Mouse (Mus musculus) limb, embryonic 14.5 days (tissue): ENCODE data around the gene Pomt2. TPM values are rescaled to one million over a fixed set of nuclear protein-coding genes. Genes with fewer than 3 reads are reported as not detected.

ENCODE experiments used
- ATAC-seq: fragments of 200-750 bp; cut with Nextera tagmentation; 2 replicates; pipeline ENCODE4 v1.8.0; 2017; ENCODE audit warnings: low read depth, moderate number of reproducible peaks, moderate TSS enrichment; ENCODE audit not compliant: low FRiP score
- DNase-seq: peaks from one replicate; pipeline ENCODE4 v3.0.0-alpha.2; 2015; ENCODE audit warnings: low spot score
- H3K27ac ChIP-seq: fragments of 300-500 bp; sonication (generic); replicated peaks from 2 replicates; pipeline ENCODE4 v1.5.1; 2014; ENCODE audit warnings: low read depth, mild to moderate bottlenecking, low read length, moderate library complexity, mixed read lengths
- H3K27me3 ChIP-seq: fragments of 300-500 bp; sonication (generic); 2 replicates; pipeline ENCODE4 v1.6.1; 2014; ENCODE audit warnings: low read length, mixed read lengths; ENCODE audit not compliant: control insufficient read depth, insufficient read depth
- H3K36me3 ChIP-seq: fragments of 300-500 bp; sonication (generic); 2 replicates; pipeline ENCODE4 v1.6.1; 2014; ENCODE audit warnings: mild to moderate bottlenecking, low read length, moderate library complexity, mixed read lengths; ENCODE audit not compliant: control insufficient read depth, insufficient read depth
- H3K4me1 ChIP-seq: fragments of 300-500 bp; sonication (generic); 2 replicates; pipeline ENCODE4 v1.6.1; 2014; ENCODE audit warnings: antibody characterized with exemption, low read length, mixed read lengths; ENCODE audit not compliant: control insufficient read depth, insufficient read depth
- H3K4me2 ChIP-seq: fragments of 300-500 bp; sonication (generic); replicated peaks from 2 replicates; pipeline ENCODE4 v1.6.1; 2014; ENCODE audit warnings: low read depth, mild to moderate bottlenecking, low read length, moderate library complexity; ENCODE audit not compliant: severe bottlenecking
- H3K4me3 ChIP-seq: fragments of 300-500 bp; sonication (generic); replicated peaks from 2 replicates; pipeline ENCODE4 v1.5.1; 2014; ENCODE audit warnings: low read length
- H3K9ac ChIP-seq: fragments of 300-500 bp; sonication (generic); 2 replicates; pipeline ENCODE4 v1.6.1; 2014; ENCODE audit warnings: mild to moderate bottlenecking, low read depth, low read length, moderate library complexity; ENCODE audit not compliant: severe bottlenecking
- H3K9me3 ChIP-seq: fragments of 300-500 bp; sonication (generic); 2 replicates; pipeline ENCODE4 v1.6.1; 2016; ENCODE audit warnings: low read length; ENCODE audit not compliant: control insufficient read depth
- POLR2A ChIP-seq: fragments of 200-500 bp; IDR thresholded peaks from 2 replicates; pipeline ENCODE4 v1.8.0; 2012; ENCODE audit warnings: inconsistent platforms, mild to moderate bottlenecking, moderate library complexity, borderline replicate concordance; ENCODE audit not compliant: insufficient read depth, insufficient read length; ENCODE audit errors: extremely low read depth
- WGBS: fragments of 180-500 bp; shearing (Covaris S2); extraction: QIAGEN DNeasy Blood & Tissue Kit; methylation state at CpG from one replicate; pipeline ENCODE4 v1.1.7; 2014; 5-methylcytosine and 5-hydroxymethylcytosine counted together
- polyA plus RNA-seq, 2 experiments: library from polyadenylated mRNA; depleted of rRNA in 1 of 2; stranded (reverse) in 1 of 2; unstranded in 1 of 2; fragments of >200 nt; fragmentation: Nextera tagmentation in 1 of 2; extraction: Ambion mirVana in 1 of 2; gene quantifications; 2 replicates each; pipeline versions ENCODE4 v1.2.1 to v1.2.3; 2012 to 2014

The Pomt2 gene
- polyA plus RNA-seq, 2 experiments = 16.8 to 20.6 TPM

GRCm38 (mm10) chr12:87131181-87131580 is 16.6 kb downstream of the Pomt2 start:
- ATAC-seq (no peak), DNase-seq (no peak)
- Histone ChIP-seq H3K36me3 (peaks cover 36% of the 10 kb centered on the region), H3K4me3 (no peak overlapping the region), H3K27me3 (no peaks in the 10 kb centered on the region), H3K4me1 (no peaks in the 10 kb centered on the region), H3K9me3 (no peaks in the 10 kb centered on the region), H3K4me2 (no peak overlapping the region), H3K9ac (no peak overlapping the region), H3K27ac (no peak overlapping the region)
- no peak for TF ChIP-seq POLR2A
- 84% methylated on average over 2 of the region's 2 CpGs for WGBS

- ATAC-seq (no peak), DNase-seq (no peak)
- Histone ChIP-seq H3K36me3 (peaks cover 36% of the 10 kb centered on the region; the same call in 1 of the 2 replicates), H3K4me3 (no peak overlapping the region), H3K4me2 (no peak overlapping the region), H3K9ac (no peak overlapping the region), H3K27me3 (no peaks in the 10 kb centered on the region), H3K4me1 (no peaks in the 10 kb centered on the region), H3K27ac (no peak overlapping the region), H3K9me3 (no peaks in the 10 kb centered on the region)
- WGBS = 99% methylated on average over 4 of the region's 4 CpGs
- TF ChIP-seq POLR2A = no peak
Observed at GRCm38 (mm10) chr12:87130224-87130623, 17.5 kb downstream of the Pomt2 start.

- WGBS = 71% methylated on average over 4 of the region's 4 CpGs
- H3K36me3 ChIP-seq = peaks cover 54% of the 10 kb centered on the region
Observed at GRCm38 (mm10) chr12:87127256-87127655, 20.5 kb downstream of the Pomt2 start.

GRCm38 (mm10) chr12:87121918-87122589 is 25.7 kb downstream of the Pomt2 start:
- TF ChIP-seq POLR2A = no peak
- DNase-seq (no peak), ATAC-seq (no peak)
- no peaks in the 10 kb centered on the region for H3K9me3 ChIP-seq
- H3K36me3 ChIP-seq = peaks cover 40% of the 10 kb centered on the region
- 88% methylated on average over 4 of the region's 4 CpGs for WGBS
- H3K4me1 ChIP-seq = no peaks in the 10 kb centered on the region
- no peak overlapping the region for H3K27ac ChIP-seq
- no peak overlapping the region for H3K4me2 ChIP-seq
- no peak overlapping the region for H3K9ac ChIP-seq
- no peaks in the 10 kb centered on the region for H3K27me3 ChIP-seq
- no peak overlapping the region for H3K4me3 ChIP-seq

More at GRCm38 (mm10) chr12:87127256-87127655, 20.5 kb downstream of the Pomt2 start:
- Histone ChIP-seq H3K27me3 (no peaks in the 10 kb centered on the region), H3K9ac (no peak overlapping the region), H3K4me1 (no peaks in the 10 kb centered on the region), H3K9me3 (no peaks in the 10 kb centered on the region), H3K4me3 (no peak overlapping the region), H3K4me2 (no peak overlapping the region), H3K27ac (no peak overlapping the region)
- TF ChIP-seq POLR2A = no peak
- ATAC-seq (no peak), DNase-seq (no peak)

- TF ChIP-seq POLR2A = no peak
Observed at GRCm38 (mm10) chr12:87107357-87107977, 40.3 kb downstream of the Pomt2 start.

More at GRCm38 (mm10) chr12:87107357-87107977, 40.3 kb downstream of the Pomt2 start:
- H3K9ac ChIP-seq = no peak overlapping the region
- DNase-seq (no peak), ATAC-seq (no peak)
- H3K27me3 ChIP-seq = no peaks in the 10 kb centered on the region; the same call in 1 of the 2 replicates
- no peaks in the 10 kb centered on the region for H3K4me1 ChIP-seq
- no peak overlapping the region for H3K27ac ChIP-seq
- 24% methylated on average over 3 of the region's 3 CpGs for WGBS
- H3K9me3 ChIP-seq = no peaks in the 10 kb centered on the region
- no peak overlapping the region for H3K4me2 ChIP-seq
- peaks cover 22% of the 10 kb centered on the region for H3K36me3 ChIP-seq
- no peak overlapping the region for H3K4me3 ChIP-seq
